Mouse (Mus musculus) stomach, embryonic 15.5 days (tissue): ENCODE measurements around the gene Cltb. TPM values are rescaled to one million over a fixed set of nuclear protein-coding genes. Genes with fewer than 3 reads are reported as not detected.

Experiments
- ATAC-seq: fragments of 200-750 bp; cut with Nextera tagmentation; 2 replicates; pipeline ENCODE4 v1.8.0; 2017; ENCODE audit warnings: low read depth, moderate number of reproducible peaks, moderate TSS enrichment; ENCODE audit not compliant: insufficient read depth, low FRiP score
- H3K27ac ChIP-seq: fragments of 300-500 bp; sonication (generic); 2 replicates; pipeline ENCODE4 v1.5.1; 2015; ENCODE audit warnings: mild to moderate bottlenecking, inconsistent platforms
- H3K27me3 ChIP-seq: fragments of 300-500 bp; sonication (generic); replicated peaks from 2 replicates; pipeline ENCODE4 v1.6.1; 2015; ENCODE audit warnings: inconsistent platforms
- H3K36me3 ChIP-seq: fragments of 300-500 bp; sonication (generic); 2 replicates; pipeline ENCODE4 v1.6.1; 2015; ENCODE audit warnings: inconsistent platforms
- H3K4me1 ChIP-seq: fragments of 300-500 bp; sonication (generic); 2 replicates; pipeline ENCODE4 v1.6.1; 2015; ENCODE audit warnings: inconsistent platforms
- H3K4me2 ChIP-seq: fragments of 300-500 bp; sonication (generic); 2 replicates; pipeline ENCODE4 v1.6.1; 2015; ENCODE audit warnings: mild to moderate bottlenecking, inconsistent platforms
- H3K4me3 ChIP-seq: fragments of 300-500 bp; sonication (generic); replicated peaks from 2 replicates; pipeline ENCODE4 v1.5.1; 2015; ENCODE audit warnings: inconsistent platforms
- H3K9ac ChIP-seq: fragments of 300-500 bp; sonication (generic); 2 replicates; pipeline ENCODE4 v1.6.1; 2015; ENCODE audit warnings: inconsistent platforms
- H3K9me3 ChIP-seq: fragments of 300-500 bp; sonication (generic); 2 replicates; pipeline ENCODE4 v1.6.1; 2016; ENCODE audit warnings: inconsistent platforms
- WGBS: fragments of 180-500 bp; shearing (Covaris S2); methylation state at CpG from one replicate; pipeline ENCODE4 v1.1.7; 2015; 5-methylcytosine and 5-hydroxymethylcytosine counted together
- polyA plus RNA-seq: library from polyadenylated mRNA; unstranded; fragments of >200 nt; fragmentation: Nextera tagmentation; extraction: Ambion mirVana; gene quantifications from 2 replicates; pipeline ENCODE4 v1.2.1, GENCODE M21; 2015

Cltb gene
- polyA plus RNA-seq, 1 experiment from 2014 or later: 82.6 TPM

DNA sequence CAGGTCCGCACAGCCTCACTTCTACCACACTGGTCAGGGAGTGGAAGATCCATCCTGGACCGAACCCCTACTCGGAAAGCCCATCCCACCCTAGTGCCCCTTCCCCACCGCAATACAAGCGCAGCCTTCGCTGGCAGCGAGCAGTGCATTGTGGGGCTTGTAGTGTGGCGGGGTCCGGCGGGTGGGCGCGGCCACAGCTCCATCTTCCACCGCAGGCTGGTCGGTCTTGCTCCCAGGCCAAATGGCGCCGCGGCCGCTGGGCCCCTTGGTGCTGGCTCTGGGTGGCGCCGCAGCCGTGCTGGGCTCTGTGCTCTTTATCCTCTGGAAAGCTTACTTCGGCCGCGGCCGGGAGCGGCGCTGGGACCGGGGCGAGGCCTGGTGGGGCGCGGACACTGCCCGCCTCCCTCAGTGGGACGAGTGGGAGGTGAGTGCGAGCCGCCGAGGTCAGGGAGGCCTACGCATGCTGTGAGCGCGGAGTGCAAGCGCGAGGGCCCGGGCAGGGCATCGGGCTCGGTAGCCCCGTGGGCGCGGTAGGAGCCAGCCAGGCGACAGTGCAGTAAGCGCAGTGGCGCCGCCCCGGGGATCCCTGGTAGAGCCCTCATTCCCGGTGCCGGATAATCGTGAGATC lies 36.2 kb downstream of the Cltb start, which contains the start of gene Arl10:
Arl10 (plus strand) TSS at position 162 of the 628 bp plus-strand sequence.
- Histone ChIP-seq H3K9ac (peak within 1 kb of the TSS; percentile 92), H3K36me3 (peaks cover 12% of the 10 kb centered on the region), H3K27ac (peak within 1 kb of the TSS; percentile 81), H3K4me1 (peaks cover 13% of the 10 kb centered on the region; the same call in 1 of the 2 replicates), H3K9me3 (no peaks in the 10 kb centered on the region), H3K27me3 (no peaks in the 10 kb centered on the region), H3K4me3 (peak within 1 kb of the TSS; percentile 89), H3K4me2 (peak within 1 kb of the TSS; percentile 70)
- WGBS: under 1% methylated on average over 55 of the region's 55 CpGs
- ATAC-seq: peak; percentile 82

DNA sequence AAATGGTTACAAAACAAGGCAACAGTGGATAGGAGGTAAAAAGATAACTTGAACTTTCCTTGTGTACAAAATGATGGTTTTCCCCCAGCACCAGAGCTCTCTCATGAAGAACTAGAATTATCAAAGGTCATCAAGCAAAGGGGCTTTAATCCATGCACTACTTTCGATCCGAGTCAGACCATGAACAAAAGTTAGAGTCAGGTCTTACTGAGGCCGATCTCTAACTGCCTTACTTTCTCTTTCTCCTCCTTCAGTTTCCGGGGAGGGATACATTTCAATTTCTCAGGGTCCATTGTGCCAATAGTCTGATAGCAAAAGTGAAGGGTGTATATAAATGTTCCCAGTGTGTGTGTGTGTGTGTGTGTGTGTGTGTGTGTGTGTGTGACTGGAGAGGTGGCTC lies 38.5 kb downstream of the Cltb start:
- H3K4me1 ChIP-seq: peaks cover 13% of the 10 kb centered on the region; the same call in 1 of the 2 replicates
- H3K9ac ChIP-seq: no peak overlapping the region
- H3K4me3 ChIP-seq: no peak overlapping the region
- H3K27me3 ChIP-seq: no peaks in the 10 kb centered on the region
- H3K4me2 ChIP-seq: no peak overlapping the region
- H3K36me3 ChIP-seq: no peaks in the 10 kb centered on the region
- no peaks in the 10 kb centered on the region for H3K9me3 ChIP-seq
- no peak overlapping the region for H3K27ac ChIP-seq
- 81% methylated on average over 4 of the region's 4 CpGs for WGBS
- ATAC-seq: no peak

DNA sequence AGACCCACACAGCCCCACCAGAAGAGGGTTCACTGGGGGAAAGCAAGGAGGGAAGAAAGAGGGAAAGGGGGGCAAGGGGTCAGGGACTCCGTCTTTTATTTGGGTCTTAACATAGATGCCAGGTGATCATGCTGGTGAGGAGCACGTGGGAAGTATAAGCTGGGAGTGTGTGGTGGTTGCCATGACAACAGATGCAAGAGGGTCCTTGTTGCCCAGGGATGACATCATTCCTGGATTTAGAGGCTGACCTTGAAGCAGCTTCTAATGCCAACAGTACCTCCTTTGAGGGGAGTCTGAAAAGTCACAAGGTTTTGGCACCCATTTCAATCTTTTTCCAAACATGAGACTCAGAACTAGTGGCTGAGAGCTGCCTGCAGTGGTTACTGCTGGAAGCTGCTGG lies 39.5 kb downstream of the Cltb start:
- Histone ChIP-seq H3K4me3 (no peak overlapping the region), H3K4me2 (no peak overlapping the region), H3K9ac (no peak overlapping the region), H3K4me1 (peaks cover 5% of the 10 kb centered on the region; the same call in 1 of the 2 replicates), H3K27me3 (no peaks in the 10 kb centered on the region), H3K36me3 (no peaks in the 10 kb centered on the region), H3K27ac (no peak overlapping the region), H3K9me3 (no peaks in the 10 kb centered on the region)
- no peak for ATAC-seq
- WGBS: 39% methylated on average over 2 of the region's 2 CpGs

DNA sequence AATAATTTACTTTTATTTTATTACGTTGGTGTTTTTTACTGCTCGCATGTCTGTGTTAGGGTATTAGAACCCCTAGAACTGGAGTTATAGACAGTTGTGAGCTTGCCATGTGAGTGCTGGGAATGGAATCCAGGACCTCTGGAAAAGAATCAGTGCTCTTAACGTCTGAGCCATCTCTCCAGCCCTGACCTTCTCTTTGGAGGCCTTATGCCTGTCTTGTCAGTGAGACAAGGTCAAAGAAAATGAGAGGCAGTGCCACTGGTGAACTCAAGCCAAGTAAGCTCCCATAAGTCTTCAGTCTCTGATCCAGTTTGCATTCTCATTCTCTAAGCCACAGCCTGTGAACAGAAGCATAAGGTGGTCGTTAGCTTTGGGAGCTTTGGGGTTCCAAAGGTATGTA lies 40.4 kb downstream of the Cltb start:
- Histone ChIP-seq H3K4me2 (no peak overlapping the region), H3K36me3 (no peaks in the 10 kb centered on the region), H3K27me3 (no peaks in the 10 kb centered on the region), H3K27ac (no peak overlapping the region), H3K9ac (no peak overlapping the region), H3K9me3 (no peaks in the 10 kb centered on the region), H3K4me1 (peaks cover 3% of the 10 kb centered on the region), H3K4me3 (no peak overlapping the region)
- WGBS: 75% methylated on average over 4 of the region's 4 CpGs
- ATAC-seq: no peak

DNA sequence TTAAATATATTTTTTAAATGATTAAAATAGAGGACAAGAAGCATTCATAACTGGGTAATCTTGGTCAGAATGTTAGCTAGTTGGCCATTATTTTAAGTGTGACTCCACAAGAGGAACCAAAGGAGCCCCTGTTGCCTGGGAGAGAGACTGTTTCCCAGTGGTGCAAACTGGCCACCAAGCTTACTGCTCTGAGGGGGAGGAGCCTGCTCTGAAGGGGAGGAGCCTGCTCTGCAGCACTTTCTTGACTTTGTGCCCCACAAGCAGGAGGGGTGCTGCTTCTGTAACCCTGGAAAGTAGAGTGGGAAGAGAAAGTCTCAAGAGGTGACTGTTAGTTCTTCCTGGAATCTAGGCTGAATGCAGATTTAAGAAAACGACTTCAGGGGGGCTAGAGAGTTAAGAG lies 41.9 kb downstream of the Cltb start:
- ATAC-seq: no peak
- Histone ChIP-seq H3K4me3 (no peak overlapping the region), H3K27ac (no peak overlapping the region), H3K4me2 (no peak overlapping the region), H3K9ac (no peak overlapping the region), H3K36me3 (no peaks in the 10 kb centered on the region), H3K4me1 (peaks cover 5% of the 10 kb centered on the region), H3K27me3 (no peaks in the 10 kb centered on the region), H3K9me3 (no peaks in the 10 kb centered on the region)
- 68% methylated on average over 1 of the region's 1 CpGs for WGBS

DNA sequence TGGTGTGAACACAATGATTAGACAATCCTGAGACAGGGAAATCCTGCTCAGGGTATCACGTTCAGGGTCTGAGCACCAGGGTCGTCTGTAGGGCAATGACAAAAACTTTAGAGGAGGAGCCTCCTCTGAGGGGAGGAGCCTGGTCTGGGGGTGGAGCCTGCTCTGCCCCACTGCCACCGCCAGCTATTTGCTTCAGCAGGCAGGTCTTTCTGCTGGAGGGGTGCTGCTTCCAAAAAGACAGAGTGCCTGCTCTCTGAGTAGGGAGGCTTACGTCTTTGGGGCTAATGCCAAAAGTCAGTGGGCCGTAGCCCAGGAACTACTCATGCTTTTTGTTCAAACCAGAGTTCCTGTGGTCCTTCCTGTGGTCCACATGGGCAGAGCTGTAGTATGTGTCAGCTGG lies 42.8 kb downstream of the Cltb start:
- WGBS: 36% methylated on average over 5 of the region's 5 CpGs
- Histone ChIP-seq H3K27me3 (no peaks in the 10 kb centered on the region), H3K36me3 (no peaks in the 10 kb centered on the region), H3K4me1 (peaks cover 8% of the 10 kb centered on the region), H3K9me3 (no peaks in the 10 kb centered on the region), H3K27ac (no peak overlapping the region), H3K4me3 (no peak overlapping the region), H3K4me2 (no peak overlapping the region), H3K9ac (no peak overlapping the region)
- no peak for ATAC-seq

DNA sequence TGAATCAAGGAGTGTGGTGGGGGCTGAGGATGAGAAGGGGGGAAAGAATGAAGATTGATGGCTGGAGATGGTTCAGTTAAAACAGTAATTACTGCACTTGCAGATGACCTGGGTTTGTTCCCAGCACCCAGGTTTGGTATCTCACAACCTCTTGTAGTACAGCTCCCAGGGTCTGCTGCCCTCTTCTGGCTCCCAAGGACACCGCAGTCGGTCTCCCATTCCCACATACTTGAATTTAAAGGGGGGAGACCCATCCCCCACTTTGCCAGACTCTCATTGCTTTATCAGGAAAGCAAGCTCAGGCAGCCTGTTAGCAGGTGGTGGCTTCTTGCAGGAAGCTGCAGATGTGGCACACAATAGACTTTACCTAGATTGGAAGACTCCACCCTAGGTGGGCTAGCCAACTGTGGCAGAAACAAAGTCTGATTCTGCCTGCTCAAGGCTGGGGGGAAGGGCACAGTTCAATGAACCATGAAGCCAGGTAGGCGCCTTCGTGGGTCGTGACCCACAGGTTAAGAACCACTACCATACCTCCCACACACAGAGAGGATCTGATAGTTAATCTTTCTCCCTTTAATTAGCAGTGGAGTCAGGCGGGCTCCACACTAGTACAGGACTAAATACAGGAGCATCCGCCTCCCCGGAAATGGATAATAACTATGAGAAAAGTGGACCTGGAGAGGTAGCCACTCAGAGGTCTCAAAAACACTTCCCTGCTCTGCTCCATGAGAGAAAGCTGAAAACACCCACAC lies 45.4 kb downstream of the Cltb start:
- Histone ChIP-seq H3K27ac (peak overlapping the region; percentile 73), H3K9me3 (no peaks in the 10 kb centered on the region), H3K9ac (no peak overlapping the region), H3K36me3 (peaks cover 14% of the 10 kb centered on the region), H3K4me1 (peaks cover 8% of the 10 kb centered on the region), H3K4me2 (peak overlapping the region; percentile 80), H3K4me3 (peak overlapping the region; percentile 99), H3K27me3 (no peaks in the 10 kb centered on the region)
- WGBS: 46% methylated on average over 8 of the region's 8 CpGs
- ATAC-seq: peak; percentile 12; the same call in 1 of the 2 replicates

DNA sequence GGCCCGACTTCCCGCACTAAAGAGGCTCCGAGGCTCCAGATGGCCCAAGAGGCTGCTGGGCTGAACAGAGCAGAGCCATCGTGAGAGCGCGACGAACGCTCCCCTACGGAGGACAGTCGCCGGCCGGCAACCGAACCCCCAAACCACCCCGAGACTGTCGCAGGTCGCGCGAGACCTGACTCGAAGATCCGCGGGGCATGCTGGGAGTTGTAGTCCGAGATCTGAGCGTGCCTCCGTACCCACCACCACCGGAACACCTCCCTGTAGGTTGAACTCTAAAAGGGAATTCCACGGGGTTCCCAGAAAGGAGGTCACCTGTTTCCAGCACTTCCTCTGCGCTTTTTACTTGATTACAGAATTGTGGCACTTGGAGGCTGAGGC lies 46.0 kb downstream of the Cltb start, which contains the start of gene 4833439L19Rik:
4833439L19Rik (minus strand) TSS at position 235 of the 381 bp plus-strand sequence.
- peak; percentile 93 for ATAC-seq
- peak within 1 kb of the TSS; percentile 73 for H3K27ac ChIP-seq
- under 1% methylated on average over 27 of the region's 27 CpGs for WGBS

DNA sequence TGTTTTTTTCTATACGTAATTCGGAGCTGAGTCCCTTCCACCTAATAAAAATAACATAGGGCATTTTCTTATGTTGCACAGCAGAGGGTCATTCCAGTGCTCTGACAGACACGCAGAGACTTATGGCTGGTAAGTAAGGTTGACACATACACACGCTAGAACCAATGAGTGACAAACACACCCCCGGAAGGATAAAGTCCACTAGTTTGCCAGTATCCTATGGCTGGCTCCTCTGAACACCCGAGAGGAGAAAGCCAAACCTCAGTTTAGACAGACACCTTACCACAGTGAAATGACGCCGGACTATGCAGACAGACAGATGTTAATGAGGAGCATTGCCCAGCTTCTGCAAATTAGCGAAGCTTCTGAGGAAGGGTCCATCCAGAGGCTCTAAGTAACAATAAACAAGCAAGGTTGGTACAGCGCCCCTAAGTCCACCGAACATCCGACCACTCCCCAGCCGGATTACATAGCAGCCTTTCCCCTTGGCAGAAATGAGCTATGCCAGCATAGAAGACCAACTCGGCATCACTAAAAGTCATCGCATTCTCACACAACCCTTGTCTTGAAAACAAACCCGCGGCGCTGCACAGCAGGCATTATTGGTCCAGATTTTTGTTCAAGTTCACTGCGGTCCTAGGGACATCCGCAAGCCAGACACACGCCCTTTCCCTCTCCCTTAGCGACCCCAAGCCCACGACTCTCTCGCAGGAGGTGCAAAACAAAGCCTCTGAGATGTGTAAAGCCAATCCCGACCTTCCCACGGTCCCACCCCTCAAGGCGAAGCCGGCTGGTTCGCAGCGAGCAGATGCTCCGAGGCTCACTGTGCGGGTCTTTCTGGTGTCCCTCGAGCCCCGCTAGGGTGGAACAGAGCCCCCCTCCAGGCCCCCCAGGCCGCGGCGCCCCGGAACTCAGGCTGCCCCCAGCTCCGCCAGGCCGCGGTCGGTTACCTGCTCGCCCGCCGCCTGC lies 46.6 kb downstream of the Cltb start:
- WGBS: 9% methylated on average over 45 of the region's 45 CpGs
- Histone ChIP-seq H3K4me3 (peak overlapping the region; percentile 99), H3K27ac (0 out of 2 replicates have a peak overlapping the region, but pooled peaks have one; percentile 54), H3K27me3 (no peaks in the 10 kb centered on the region), H3K4me1 (peaks cover 8% of the 10 kb centered on the region), H3K9ac (peak overlapping the region; percentile 97), H3K4me2 (peak overlapping the region; percentile 80), H3K36me3 (peaks cover 22% of the 10 kb centered on the region), H3K9me3 (no peaks in the 10 kb centered on the region)
- peak; percentile 19 for ATAC-seq

More for the DNA sequence above, 46.0 kb downstream of the Cltb start, which contains the start of gene 4833439L19Rik:
- peak within 1 kb of the TSS; percentile 99 for H3K4me3 ChIP-seq
- H3K4me2 ChIP-seq: peak within 1 kb of the TSS; percentile 80
- H3K27me3 ChIP-seq: no peaks in the 10 kb centered on the region
- H3K4me1 ChIP-seq: peaks cover 8% of the 10 kb centered on the region
- H3K9me3 ChIP-seq: no peaks in the 10 kb centered on the region
- peaks cover 20% of the 10 kb centered on the region for H3K36me3 ChIP-seq
- H3K9ac ChIP-seq: peak within 1 kb of the TSS; percentile 97

DNA sequence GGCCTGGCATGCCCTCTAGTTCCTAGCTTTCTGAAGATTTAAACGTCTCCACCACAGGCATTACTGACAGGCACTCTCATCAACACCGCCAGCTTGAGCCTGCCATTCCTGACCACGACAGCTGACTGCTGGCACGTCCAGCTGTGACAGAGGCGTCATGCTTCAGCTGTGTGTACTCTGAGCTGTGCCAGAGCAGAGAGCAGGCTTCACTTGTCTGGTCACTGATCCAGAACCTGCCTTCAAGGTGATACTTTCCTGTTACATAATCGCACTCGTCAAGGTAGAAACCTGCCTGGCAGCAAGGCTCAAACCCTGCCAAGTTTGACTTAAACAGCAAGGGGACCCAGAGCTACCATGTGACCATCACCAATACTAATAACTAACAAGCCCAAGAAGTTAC lies 48.6 kb downstream of the Cltb start:
- H3K27me3 ChIP-seq: no peaks in the 10 kb centered on the region
- H3K27ac ChIP-seq: no peak overlapping the region
- no peak overlapping the region for H3K9ac ChIP-seq
- no peak for ATAC-seq
- no peak overlapping the region for H3K4me3 ChIP-seq
- peaks cover 8% of the 10 kb centered on the region for H3K4me1 ChIP-seq
- peaks cover 38% of the 10 kb centered on the region for H3K36me3 ChIP-seq
- no peaks in the 10 kb centered on the region for H3K9me3 ChIP-seq
- WGBS: 84% methylated on average over 7 of the region's 7 CpGs
- H3K4me2 ChIP-seq: no peak overlapping the region

DNA sequence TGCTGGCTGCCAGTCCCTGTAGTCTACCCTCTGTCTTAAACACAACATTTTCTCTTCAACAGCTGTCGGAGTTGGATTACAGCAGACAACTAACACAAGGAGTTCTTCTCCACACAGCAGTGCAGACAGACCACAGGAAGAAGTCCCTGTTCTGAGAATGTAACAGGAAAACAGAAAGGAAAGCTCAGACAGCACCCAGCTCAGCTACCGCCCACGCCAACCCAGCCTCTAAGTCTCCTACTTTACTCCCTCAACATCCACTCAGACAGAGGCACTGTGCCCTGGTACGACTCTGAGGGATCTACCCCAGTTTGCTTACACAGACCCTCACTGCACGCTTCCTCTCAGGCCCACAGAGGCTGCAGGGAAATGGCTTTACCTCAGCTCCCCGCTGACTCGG lies 50.5 kb downstream of the Cltb start:
- Histone ChIP-seq H3K4me1 (peaks cover 7% of the 10 kb centered on the region), H3K27me3 (no peaks in the 10 kb centered on the region), H3K9me3 (no peaks in the 10 kb centered on the region), H3K4me3 (no peak overlapping the region), H3K4me2 (no peak overlapping the region), H3K27ac (no peak overlapping the region), H3K36me3 (peaks cover 58% of the 10 kb centered on the region), H3K9ac (no peak overlapping the region)
- WGBS: 94% methylated on average over 7 of the region's 7 CpGs
- ATAC-seq: no peak
